ENCODE assay signal across 8 mouse cellular contexts in the genomic region with DNA sequence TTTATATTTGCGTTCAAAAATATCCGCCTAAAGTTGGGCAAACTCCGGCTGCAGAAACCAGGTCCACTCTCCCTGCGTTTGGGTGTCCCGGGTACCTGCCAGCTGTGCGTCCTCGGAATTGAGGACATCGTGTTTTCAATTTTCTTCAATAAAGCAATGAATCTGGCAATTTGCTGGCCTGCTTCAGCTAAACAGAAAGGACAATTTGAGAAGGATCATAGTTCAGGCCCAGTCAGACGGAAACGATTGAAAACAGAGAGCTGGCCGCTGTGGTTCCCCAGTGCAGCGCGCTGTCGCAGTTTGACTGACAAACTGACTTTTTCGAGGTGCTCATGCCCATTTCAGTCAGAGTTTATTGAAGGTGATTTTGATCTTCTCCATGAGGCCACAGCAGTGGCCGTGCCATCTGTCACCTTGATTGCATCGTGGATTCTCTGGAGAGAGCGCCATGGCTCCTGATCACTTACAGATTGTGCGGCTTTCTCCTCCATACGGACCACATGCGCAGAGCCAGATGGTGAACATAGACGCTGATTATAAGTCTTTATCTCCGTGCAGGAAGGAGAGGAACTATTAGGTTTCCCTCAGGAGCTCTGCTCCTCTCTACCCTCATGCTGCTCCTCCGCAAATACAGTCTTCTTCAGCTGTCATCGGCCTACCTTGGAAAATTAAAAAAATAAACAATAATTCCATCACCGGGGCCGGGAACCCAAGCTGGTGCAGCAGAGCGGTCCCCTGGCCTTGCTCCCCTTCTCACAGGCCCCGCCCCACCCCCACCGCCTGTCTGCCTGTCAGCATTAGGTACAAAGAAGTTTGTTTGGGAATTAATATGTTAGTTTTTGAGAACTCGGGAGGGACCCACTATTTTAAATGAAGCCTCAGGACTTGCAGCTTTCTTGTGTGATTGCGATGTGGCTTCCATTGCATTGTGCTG.
DNase-seq lines count a peak whose midpoint lies in the region; ATAC-seq and TF ChIP-seq lines count a peak whose summit lies in the region.

No protein-coding gene starts in this region.

- H3K27ac ChIP-seq in hindbrain, embryonic 10.5 days = peak overlapping the region; percentile 76
- peak overlapping the region; percentile 88 for H3K27ac ChIP-seq in layer of hippocampus, adult 2 months
- H3K27ac ChIP-seq in stomach, postnatal 0 days (replicated peaks) = peak overlapping the region; percentile 78

- H3K4me1 ChIP-seq in hindbrain, embryonic 10.5 days (replicated peaks) = peaks cover 45% of the 10 kb centered on the region
- H3K4me1 ChIP-seq in stomach, postnatal 0 days (replicated peaks; ENCODE audit: control insufficient read depth, insufficient read depth) = peaks cover 5% of the 10 kb centered on the region; the same call in 1 of the 2 replicates

- peak overlapping the region; percentile 46 for H3K4me2 ChIP-seq in stomach, postnatal 0 days (replicated peaks; ENCODE audit: low read depth)

- 0 out of 2 replicates have a peak, but pooled peaks have one; percentile 28 for ATAC-seq in stomach, postnatal 0 days (ENCODE audit: low FRiP score, low TSS enrichment)

- H3K9me3 ChIP-seq in hindbrain, embryonic 10.5 days = no peaks in the 10 kb centered on the region
- no peaks in the 10 kb centered on the region for H3K9me3 ChIP-seq in stomach, postnatal 0 days (ENCODE audit: control insufficient read depth, low read length)

- under 1% methylated on average over 32 of the region's 32 CpGs for WGBS in hindbrain, embryonic 10.5 days
- WGBS in stomach, postnatal 0 days = 15% methylated on average over 32 of the region's 32 CpGs

- peak overlapping the region; percentile 47 for H3K4me3 ChIP-seq in hindbrain, embryonic 10.5 days
- H3K4me3 ChIP-seq in layer of hippocampus, adult 2 months = peak overlapping the region; percentile 45
- peak overlapping the region; percentile 21 for H3K4me3 ChIP-seq in stomach, postnatal 0 days (ENCODE audit: low read depth, low read length)

- H3K9ac ChIP-seq in stomach, postnatal 0 days (ENCODE audit: low read length) = peak overlapping the region; percentile 43

- no peaks in the 10 kb centered on the region for H3K36me3 ChIP-seq in hindbrain, embryonic 10.5 days
- no peaks in the 10 kb centered on the region for H3K36me3 ChIP-seq in stomach, postnatal 0 days (ENCODE audit: control insufficient read depth, insufficient read depth, low read length)

- no peak for TF ChIP-seq CTCF in layer of hippocampus, adult 2 months (conservative IDR thresholded peaks at IDR 0.05)
- TF ChIP-seq CTCF in stomach, postnatal 0 days (IDR thresholded peaks at IDR 0.05; ENCODE audit: low read depth) = no peak

- TF ChIP-seq EP300 in stomach, postnatal 0 days (optimal IDR thresholded peaks at IDR 0.05) = no peak

- H3K27me3 ChIP-seq in hindbrain, embryonic 10.5 days (ENCODE audit: insufficient read depth, poor library complexity, severe bottlenecking) = 0 out of 2 replicates have a peak, but pooled peaks cover 3% of the 10 kb centered on the region
- no peaks in the 10 kb centered on the region for H3K27me3 ChIP-seq in stomach, postnatal 0 days (ENCODE audit: control insufficient read depth, insufficient read depth, low read length)

- DNase-seq in ovary, postnatal 36 days (ENCODE audit: low spot score) = peak; percentile 35
- no peak for DNase-seq in ovary, adult 18-20 months (ENCODE audit: low spot score)
- peak; percentile 52 for DNase-seq in embryo, embryonic 11.5 days (ENCODE audit: low read depth, low spot score)
- DNase-seq in hindbrain, embryonic 10.5 days (ENCODE audit: low spot score) = peak; percentile 75
- peak; percentile 42 to 51 for DNase-seq in layer of hippocampus, adult 2 months (ENCODE audit: low spot score in 2 of 2)
- peak; percentile 28 to 31 for DNase-seq in lung, postnatal 4 days
- DNase-seq in stomach, postnatal 0 days (ENCODE audit: low spot score) = peak; percentile 21
- no peak for DNase-seq in thymus, adult 18-20 months

Comparison
In these comparisons a context has a peak if more than half of its experiments do, and no peak if none do; other contexts are left out.
1. DNase-seq: peak in ovary, postnatal 36 days (single experiment), embryo, embryonic 11.5 days (single experiment), hindbrain, embryonic 10.5 days (single experiment), layer of hippocampus, adult 2 months (2 of 2), lung, postnatal 4 days (2 of 2) and stomach, postnatal 0 days (single experiment); none in ovary, adult 18-20 months (single experiment) and thymus, adult 18-20 months (0 of 2).
2. Peak in every context shown above with its lines, with median percentiles within 50 percentile points of each other: H3K27ac ChIP-seq and H3K4me3 ChIP-seq.